In genomic region chr8:84637946-84638554, GRCm38 (mm10) we compare ENCODE assay signal across 7 mouse cellular contexts. TPM values are rescaled to one million over a fixed set of nuclear protein-coding genes. Genes with fewer than 3 reads are reported as not detected.
DNase-seq lines count a peak whose midpoint lies in the region; ATAC-seq and TF ChIP-seq lines count a peak whose summit lies in the region.

No protein-coding gene starts in this region.

- ATAC-seq in neural tube, embryonic 11.5 days (ENCODE audit: insufficient read depth, low FRiP score, low TSS enrichment), result no peak
- ATAC-seq in forebrain, embryonic 12.5 days (ENCODE audit: low FRiP score), result no peak
- ATAC-seq in limb, embryonic 14.5 days (ENCODE audit: low FRiP score, low read depth), result no peak

- no peaks in the 10 kb centered on the region for H3K9me3 ChIP-seq in neural tube, embryonic 11.5 days (ENCODE audit: control insufficient read depth, low read length)
- H3K9me3 ChIP-seq in forebrain, embryonic 12.5 days, result no peaks in the 10 kb centered on the region
- H3K9me3 ChIP-seq in limb, embryonic 14.5 days (ENCODE audit: control insufficient read depth, low read length), result no peaks in the 10 kb centered on the region

- 33% methylated on average over 8 of the region's 8 CpGs for WGBS in neural tube, embryonic 11.5 days
- WGBS in forebrain, embryonic 12.5 days, result 42% methylated on average over 8 of the region's 8 CpGs
- WGBS in limb, embryonic 14.5 days, result 17% methylated on average over 8 of the region's 8 CpGs

- H3K27ac ChIP-seq in neural tube, embryonic 11.5 days (ENCODE audit: low read depth, low read length), result peak overlapping the region; percentile 93
- peak overlapping the region; percentile 94; the same call in 1 of the 2 replicates for H3K27ac ChIP-seq in forebrain, embryonic 12.5 days
- peak overlapping the region; percentile 95 for H3K27ac ChIP-seq in limb, embryonic 14.5 days (replicated peaks; ENCODE audit: low read depth, low read length)

- TF ChIP-seq POLR2A in limb, embryonic 14.5 days (IDR thresholded peaks at IDR 0.05; ENCODE audit: borderline replicate concordance, extremely low read depth, insufficient read depth, insufficient read length), result no peak

- H3K36me3 ChIP-seq in neural tube, embryonic 11.5 days (ENCODE audit: control insufficient read depth, insufficient read depth, low read length), result no peaks in the 10 kb centered on the region
- H3K36me3 ChIP-seq in forebrain, embryonic 12.5 days (replicated peaks), result no peaks in the 10 kb centered on the region
- no peaks in the 10 kb centered on the region for H3K36me3 ChIP-seq in limb, embryonic 14.5 days (ENCODE audit: control insufficient read depth, insufficient read depth, low read length)

- peaks cover 20% of the 10 kb centered on the region for H3K4me1 ChIP-seq in neural tube, embryonic 11.5 days (ENCODE audit: control insufficient read depth, insufficient read depth, low read length)
- peaks cover 41% of the 10 kb centered on the region for H3K4me1 ChIP-seq in forebrain, embryonic 12.5 days
- H3K4me1 ChIP-seq in limb, embryonic 14.5 days (ENCODE audit: control insufficient read depth, insufficient read depth, low read length), result peaks cover 27% of the 10 kb centered on the region

- peak overlapping the region; percentile 81 for H3K4me2 ChIP-seq in neural tube, embryonic 11.5 days (ENCODE audit: low read depth)
- H3K4me2 ChIP-seq in forebrain, embryonic 12.5 days, result peak overlapping the region; percentile 83
- H3K4me2 ChIP-seq in limb, embryonic 14.5 days (replicated peaks; ENCODE audit: low read depth, low read length, severe bottlenecking), result peak overlapping the region; percentile 86

- H3K9ac ChIP-seq in neural tube, embryonic 11.5 days (ENCODE audit: low read length), result peak overlapping the region; percentile 74
- H3K9ac ChIP-seq in forebrain, embryonic 12.5 days, result peak overlapping the region; percentile 86
- H3K9ac ChIP-seq in limb, embryonic 14.5 days (ENCODE audit: low read depth, low read length, severe bottlenecking), result peak overlapping the region; percentile 83

- no peaks in the 10 kb centered on the region for H3K27me3 ChIP-seq in neural tube, embryonic 11.5 days (ENCODE audit: control insufficient read depth, insufficient read depth, low read length)
- H3K27me3 ChIP-seq in forebrain, embryonic 12.5 days, result no peaks in the 10 kb centered on the region
- H3K27me3 ChIP-seq in limb, embryonic 14.5 days (ENCODE audit: control insufficient read depth, insufficient read depth, low read length), result no peaks in the 10 kb centered on the region

- H3K4me3 ChIP-seq in neural tube, embryonic 11.5 days (ENCODE audit: low read depth, low read length), result peak overlapping the region; percentile 52
- peak overlapping the region; percentile 62 for H3K4me3 ChIP-seq in forebrain, embryonic 12.5 days (replicated peaks)
- H3K4me3 ChIP-seq in limb, embryonic 14.5 days (replicated peaks; ENCODE audit: low read length), result peak overlapping the region; percentile 53

- DNase-seq in neural tube, embryonic 11.5 days (ENCODE audit: low spot score), result no peak
- no peak for DNase-seq in neural tube, embryonic 10.5 days (ENCODE audit: extremely low spot score, low spot score)
- no peak for DNase-seq in limb, embryonic 14.5 days (ENCODE audit: low spot score)
- DNase-seq in thymus, postnatal 14 days, result peak; percentile 58
- no peak for DNase-seq in gastrocnemius, postnatal 10 days
- DNase-seq in yolk sac, embryonic 10.5 days (ENCODE audit: low spot score), result no peak

RNA-seq across cellular contexts. Expression of gene Ier2, which starts 24.6 kb away (rescaled TPM):
- 71.6 and 79.4 TPM in 2 replicates for polyA plus RNA-seq in neural tube, embryonic 11.5 days (2014; fragmentation: Nextera tagmentation; extraction: Ambion mirVana)
- 53.7 and 62.2 TPM in 2 replicates for polyA plus RNA-seq in forebrain, embryonic 12.5 days (2016; fragmentation: Nextera tagmentation; extraction: Ambion mirVana)
- polyA plus RNA-seq in limb, embryonic 14.5 days (2012; rRNA removed), result 33.3 and 38.2 TPM in 2 replicates
- 66.0 and 70.1 TPM in 2 replicates for polyA plus RNA-seq in limb, embryonic 14.5 days (2014; fragmentation: Nextera tagmentation; extraction: Ambion mirVana)
- 10 to 100 TPM; 10.9 to 17.6 TPM for total RNA-seq in gastrocnemius, postnatal 10 days (2021)

RNA-seq across cellular contexts. Expression of gene Trmt1, which starts 48.1 kb away (rescaled TPM):
- polyA plus RNA-seq in neural tube, embryonic 11.5 days (2014; fragmentation: Nextera tagmentation; extraction: Ambion mirVana), result 60.4 and 60.6 TPM in 2 replicates
- 55.4 and 59.6 TPM in 2 replicates for polyA plus RNA-seq in forebrain, embryonic 12.5 days (2016; fragmentation: Nextera tagmentation; extraction: Ambion mirVana)
- polyA plus RNA-seq in limb, embryonic 14.5 days (2012; rRNA removed), result 144 and 158 TPM in 2 replicates
- polyA plus RNA-seq in limb, embryonic 14.5 days (2014; fragmentation: Nextera tagmentation; extraction: Ambion mirVana), result 71.0 and 71.7 TPM in 2 replicates
- total RNA-seq in gastrocnemius, postnatal 10 days (2021), result 10 to 100 TPM; 33.7 to 43.9 TPM

RNA-seq across cellular contexts. Expression of gene Nacc1, which starts 49.6 kb away (rescaled TPM):
- 26.2 and 27.0 TPM in 2 replicates for polyA plus RNA-seq in neural tube, embryonic 11.5 days (2014; fragmentation: Nextera tagmentation; extraction: Ambion mirVana)
- 22.8 and 26.6 TPM in 2 replicates for polyA plus RNA-seq in forebrain, embryonic 12.5 days (2016; fragmentation: Nextera tagmentation; extraction: Ambion mirVana)
- 68.8 and 86.2 TPM in 2 replicates for polyA plus RNA-seq in limb, embryonic 14.5 days (2012; rRNA removed)
- polyA plus RNA-seq in limb, embryonic 14.5 days (2014; fragmentation: Nextera tagmentation; extraction: Ambion mirVana), result 18.5 and 19.8 TPM in 2 replicates
- 10 to 100 TPM; 38.2 to 39.1 TPM for total RNA-seq in gastrocnemius, postnatal 10 days (2021)
